Mouse (Mus musculus) intestine, postnatal 0 days (tissue): Measurements from ENCODE around the gene Isg20. TPM values are rescaled to one million over a fixed set of nuclear protein-coding genes. Genes with fewer than 3 reads are reported as not detected.
A peak's percentile ranks its signal among the peaks of the same experiment; 100 is the strongest.

Experiments used
- ATAC-seq: fragments of 200-750 bp; cut with Nextera tagmentation; 2 replicates; pipeline ENCODE4 v1.8.0; 2017; ENCODE audit warnings: mild to moderate bottlenecking, moderate TSS enrichment, moderate library complexity
- H3K27ac ChIP-seq: fragments of 300-500 bp; sonication (generic); 2 replicates; pipeline ENCODE4 v1.5.1; 2014; ENCODE audit warnings: mild to moderate bottlenecking, low read depth, low read length, moderate library complexity
- H3K27me3 ChIP-seq: fragments of 300-500 bp; sonication (generic); replicated peaks from 2 replicates; pipeline ENCODE4 v1.6.1; 2014; ENCODE audit warnings: low read length, mixed read lengths; ENCODE audit not compliant: control insufficient read depth, insufficient read depth
- H3K36me3 ChIP-seq: fragments of 300-500 bp; sonication (generic); 2 replicates; pipeline ENCODE4 v1.6.1; 2014; ENCODE audit warnings: mild to moderate bottlenecking, moderate library complexity; ENCODE audit not compliant: control insufficient read depth, insufficient read depth
- H3K4me1 ChIP-seq: fragments of 300-500 bp; sonication (generic); replicated peaks from 2 replicates; pipeline ENCODE4 v1.6.1; 2014; ENCODE audit warnings: antibody characterized with exemption, low read length, mixed read lengths; ENCODE audit not compliant: control insufficient read depth, insufficient read depth
- H3K4me2 ChIP-seq: fragments of 300-500 bp; sonication (generic); replicated peaks from 2 replicates; pipeline ENCODE4 v1.6.1; 2014; ENCODE audit warnings: low read depth, mild to moderate bottlenecking, moderate library complexity
- H3K4me3 ChIP-seq: fragments of 300-500 bp; sonication (generic); 2 replicates; pipeline ENCODE4 v1.5.1; 2014; ENCODE audit warnings: low read depth, low read length
- H3K9ac ChIP-seq: fragments of 300-500 bp; sonication (generic); 2 replicates; pipeline ENCODE4 v1.6.1; 2014; ENCODE audit warnings: mild to moderate bottlenecking, low read depth, low read length
- H3K9me3 ChIP-seq: fragments of 300-500 bp; sonication (generic); 2 replicates; pipeline ENCODE4 v1.6.1; 2016; ENCODE audit warnings: mixed run types; ENCODE audit not compliant: control insufficient read depth
- CTCF ChIP-seq: sonication (generic); IDR thresholded peaks from 2 replicates; pipeline ENCODE4 v1.5.1; 2016; ENCODE audit warnings: low read depth, mild to moderate bottlenecking, control low read depth, antibody characterized with exemption, moderate library complexity
- WGBS: fragments of 180-500 bp; shearing (Covaris S2); extraction: QIAGEN DNeasy Blood & Tissue Kit; methylation state at CpG from one replicate; pipeline ENCODE4 v1.1.7; 2014; 5-methylcytosine and 5-hydroxymethylcytosine counted together
- polyA plus RNA-seq: library from polyadenylated mRNA; unstranded; fragments of >200 nt; fragmentation: Nextera tagmentation; extraction: Ambion mirVana; gene quantifications from 2 replicates; pipeline ENCODE4 v1.2.1, GENCODE M21; 2015

Gene Isg20
- polyA plus RNA-seq, 1 experiment from 2014 or later, result 4.3 TPM

GRCm38 (mm10) chr7:78911209-78911608, 2.0 kb upstream of the Isg20 start:
- ATAC-seq, result no peak
- TF ChIP-seq CTCF, result no peak
- WGBS, result 81% methylated on average over 4 of the region's 4 CpGs

GRCm38 (mm10) chr7:78912253-78912973, 811 bp upstream of the Isg20 start:
- Histone ChIP-seq H3K9ac (no peak overlapping the region), H3K9me3 (no peaks in the 10 kb centered on the region), H3K27me3 (no peaks in the 10 kb centered on the region), H3K4me1 (0 out of 2 replicates have a peak, but pooled peaks cover 3% of the 10 kb centered on the region), H3K27ac (no peak overlapping the region), H3K4me2 (peak overlapping the region; percentile 55), H3K4me3 (no peak overlapping the region), H3K36me3 (no peaks in the 10 kb centered on the region; the same call in 1 of the 2 replicates)
- no peak for ATAC-seq
- no peak for TF ChIP-seq CTCF
- 18% methylated on average over 20 of the region's 20 CpGs for WGBS

More at GRCm38 (mm10) chr7:78911209-78911608, 2.0 kb upstream of the Isg20 start:
- Histone ChIP-seq H3K4me3 (no peak overlapping the region), H3K4me2 (no peak overlapping the region), H3K27ac (no peak overlapping the region), H3K27me3 (no peaks in the 10 kb centered on the region), H3K36me3 (peaks cover 9% of the 10 kb centered on the region), H3K9me3 (no peaks in the 10 kb centered on the region), H3K9ac (no peak overlapping the region), H3K4me1 (0 out of 2 replicates have a peak, but pooled peaks cover 3% of the 10 kb centered on the region)

GRCm38 (mm10) chr7:78913649-78914544, 673 bp downstream of the Isg20 start:
- 0 out of 2 replicates have a peak, but pooled peaks cover 3% of the 10 kb centered on the region for H3K4me1 ChIP-seq
- peak overlapping the region; percentile 72 for H3K4me2 ChIP-seq
- peak overlapping the region; percentile 38; the same call in 1 of the 2 replicates for H3K9ac ChIP-seq
- ATAC-seq, result peak; percentile 85
- H3K4me3 ChIP-seq, result peak overlapping the region; percentile 47
- no peak for TF ChIP-seq CTCF
- no peaks in the 10 kb centered on the region for H3K27me3 ChIP-seq
- WGBS, result 48% methylated on average over 19 of the region's 19 CpGs
- no peaks in the 10 kb centered on the region for H3K9me3 ChIP-seq
- H3K36me3 ChIP-seq, result no peaks in the 10 kb centered on the region; the same call in 1 of the 2 replicates
- no peak overlapping the region for H3K27ac ChIP-seq

GRCm38 (mm10) chr7:78914545-78914845, 1.3 kb downstream of the Isg20 start:
- Histone ChIP-seq H3K9ac (no peak overlapping the region), H3K4me2 (no peak overlapping the region), H3K9me3 (no peaks in the 10 kb centered on the region), H3K4me1 (0 out of 2 replicates have a peak, but pooled peaks cover 3% of the 10 kb centered on the region), H3K27ac (no peak overlapping the region), H3K27me3 (no peaks in the 10 kb centered on the region), H3K36me3 (no peaks in the 10 kb centered on the region; the same call in 1 of the 2 replicates), H3K4me3 (no peak overlapping the region)
- no peak for TF ChIP-seq CTCF
- WGBS, result 75% methylated on average over 3 of the region's 3 CpGs
- ATAC-seq, result no peak

- no peak for ATAC-seq
- H3K9ac ChIP-seq, result no peak overlapping the region
- 0 out of 2 replicates have a peak, but pooled peaks cover 3% of the 10 kb centered on the region for H3K4me1 ChIP-seq
- H3K9me3 ChIP-seq, result no peaks in the 10 kb centered on the region
- H3K36me3 ChIP-seq, result no peaks in the 10 kb centered on the region
- 83% methylated on average over 11 of the region's 11 CpGs for WGBS
- TF ChIP-seq CTCF, result no peak
- no peaks in the 10 kb centered on the region for H3K27me3 ChIP-seq
- no peak overlapping the region for H3K27ac ChIP-seq
- H3K4me3 ChIP-seq, result no peak overlapping the region
- no peak overlapping the region for H3K4me2 ChIP-seq
These were observed 1.8 kb downstream of the Isg20 start for GRCm38 (mm10) chr7:78914896-78915510.

- Histone ChIP-seq H3K27ac (no peak overlapping the region), H3K9ac (no peak overlapping the region), H3K36me3 (no peaks in the 10 kb centered on the region), H3K27me3 (no peaks in the 10 kb centered on the region), H3K4me3 (no peak overlapping the region), H3K4me2 (no peak overlapping the region), H3K4me1 (0 out of 2 replicates have a peak, but pooled peaks cover 2% of the 10 kb centered on the region), H3K9me3 (no peaks in the 10 kb centered on the region)
- WGBS, result 50% methylated on average over 4 of the region's 4 CpGs
- ATAC-seq, result no peak
- TF ChIP-seq CTCF, result no peak
These were observed 5.5 kb downstream of the Isg20 start for GRCm38 (mm10) chr7:78918686-78919085.
